In the genomic region with DNA sequence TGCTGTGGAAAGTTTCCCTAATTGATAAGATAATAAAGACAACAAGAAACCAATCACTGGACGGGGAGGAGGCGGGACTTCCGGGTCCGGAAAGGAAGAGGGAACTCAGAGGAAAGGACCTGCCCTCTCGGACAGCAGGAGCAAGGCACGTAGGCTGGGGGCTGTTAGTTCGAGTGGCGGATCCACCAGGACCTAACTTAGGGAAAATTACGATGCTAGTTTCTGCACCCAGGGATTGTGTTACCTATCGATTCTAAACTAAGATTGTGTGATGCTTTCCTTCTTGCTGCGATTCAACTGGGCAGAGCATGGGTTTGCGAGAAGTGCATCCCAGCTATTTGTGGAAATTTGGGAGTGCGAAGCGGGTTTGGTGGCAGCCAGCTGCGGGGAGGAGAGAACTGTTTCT, we compare ENCODE assay signal across 8 mouse cellular contexts.
DNase-seq lines count a peak whose midpoint lies in the region; ATAC-seq and TF ChIP-seq lines count a peak whose summit lies in the region.

No protein-coding gene starts in this region.

- H3K4me2 ChIP-seq in forebrain, embryonic 16.5 days (ENCODE audit: low read length), result peak overlapping the region; percentile 86
- peak overlapping the region; percentile 79 for H3K4me2 ChIP-seq in lung, embryonic 16.5 days (ENCODE audit: low read depth, low read length)

- under 1% methylated on average over 15 of the region's 15 CpGs for WGBS in forebrain, embryonic 16.5 days
- 16% methylated on average over 15 of the region's 15 CpGs for WGBS in lung, embryonic 16.5 days

- TF ChIP-seq CTCF in layer of hippocampus, adult 2 months (conservative IDR thresholded peaks at IDR 0.05), result no peak

- intact Hi-C loops in heart, postnatal 36 days (cut with DNase I), result loop anchor here (2.0 to 5.0 kb wide), 3 partner anchors 168 to 338 kb away; no protein-coding TSS in a partner anchor

- no peaks in the 10 kb centered on the region for H3K27me3 ChIP-seq in forebrain, embryonic 16.5 days (replicated peaks; ENCODE audit: control insufficient read depth, insufficient read depth, low read length)
- no peaks in the 10 kb centered on the region for H3K27me3 ChIP-seq in lung, embryonic 16.5 days (ENCODE audit: control insufficient read depth, insufficient read depth, low read depth, low read length)

- DNase-seq in ES-CJ7 (ENCODE audit: low read depth, low spot score), result peak; percentile 85
- peak; percentile 79 to 83 for DNase-seq in cerebellum, adult 18-20 months
- peak; percentile 75 to 77 for DNase-seq in heart, postnatal 36 days
- peak; percentile 78 to 85 for DNase-seq in layer of hippocampus, adult 2 months (ENCODE audit: low spot score in 2 of 2)
- peak; percentile 63 for DNase-seq in ovary, adult 18-20 months (ENCODE audit: low spot score)
- peak; percentile 39 for DNase-seq in thymus, postnatal 0 days (ENCODE audit: low spot score)

- H3K4me3 ChIP-seq in forebrain, embryonic 16.5 days (replicated peaks; ENCODE audit: low read length), result peak overlapping the region; percentile 60
- H3K4me3 ChIP-seq in layer of hippocampus, adult 2 months, result peak overlapping the region; percentile 78
- peak overlapping the region; percentile 64 for H3K4me3 ChIP-seq in lung, embryonic 16.5 days (ENCODE audit: low read length)

- H3K36me3 ChIP-seq in forebrain, embryonic 16.5 days (ENCODE audit: control insufficient read depth, insufficient read depth), result no peaks in the 10 kb centered on the region
- no peaks in the 10 kb centered on the region for H3K36me3 ChIP-seq in lung, embryonic 16.5 days (ENCODE audit: control insufficient read depth, insufficient read depth, low read length)

- H3K9me3 ChIP-seq in forebrain, embryonic 16.5 days (ENCODE audit: control insufficient read depth, low read length), result no peaks in the 10 kb centered on the region
- H3K9me3 ChIP-seq in lung, embryonic 16.5 days (ENCODE audit: control insufficient read depth, low read length), result no peaks in the 10 kb centered on the region

- peak; percentile 72 for ATAC-seq in forebrain, embryonic 16.5 days
- peak; percentile 73 for ATAC-seq in lung, embryonic 16.5 days (ENCODE audit: low read depth)

- peaks cover 4% of the 10 kb centered on the region for H3K4me1 ChIP-seq in forebrain, embryonic 16.5 days (replicated peaks; ENCODE audit: control insufficient read depth, insufficient read depth, low read length)
- H3K4me1 ChIP-seq in lung, embryonic 16.5 days (replicated peaks; ENCODE audit: control insufficient read depth, insufficient read depth, low read length), result no peaks in the 10 kb centered on the region

- peak overlapping the region; percentile 67 for H3K9ac ChIP-seq in forebrain, embryonic 16.5 days (replicated peaks; ENCODE audit: low read depth, low read length)
- peak overlapping the region; percentile 71 for H3K9ac ChIP-seq in lung, embryonic 16.5 days (ENCODE audit: low read length)

- H3K27ac ChIP-seq in forebrain, embryonic 16.5 days (ENCODE audit: low read length), result peak overlapping the region; percentile 64
- peak overlapping the region; percentile 91 for H3K27ac ChIP-seq in layer of hippocampus, adult 2 months
- peak overlapping the region; percentile 41 for H3K27ac ChIP-seq in lung, embryonic 16.5 days (ENCODE audit: low read length)

Comparison
In these comparisons a context has a peak if more than half of its experiments do, and no peak if none do; other contexts are left out.
1. Peak in every context shown above with its lines: DNase-seq, ATAC-seq, H3K4me3 ChIP-seq and H3K27ac ChIP-seq.
2. H3K27ac ChIP-seq: peak in every context shown above with its lines; median percentile 91 in layer of hippocampus, adult 2 months; 64 in forebrain, embryonic 16.5 days; 41 in lung, embryonic 16.5 days.